Mouse (Mus musculus) limb, embryonic 15.5 days (tissue): Measurements from ENCODE around the gene Zfp184. TPM values are rescaled to one million over a fixed set of nuclear protein-coding genes. Genes with fewer than 3 reads are reported as not detected.
"Not testable (repeated sequence)": the region's sequence is repeated elsewhere in the genome, so short reads cannot be mapped to it uniquely, and the experiment has no call there.

Experiments used
- ATAC-seq: fragments of 200-750 bp; cut with Nextera tagmentation; 2 replicates; pipeline ENCODE4 v1.8.0; 2017; ENCODE audit warnings: low read depth, moderate TSS enrichment; ENCODE audit not compliant: insufficient number of reproducible peaks, low FRiP score, low TSS enrichment
- H3K27ac ChIP-seq: fragments of 300-500 bp; sonication (generic); 2 replicates; pipeline ENCODE4 v1.5.1; 2015; ENCODE audit warnings: moderate library complexity, mild to moderate bottlenecking, inconsistent platforms
- H3K27me3 ChIP-seq: fragments of 300-500 bp; sonication (generic); 2 replicates; pipeline ENCODE4 v1.6.1; 2015; ENCODE audit warnings: inconsistent platforms
- H3K36me3 ChIP-seq: fragments of 300-500 bp; sonication (generic); 2 replicates; pipeline ENCODE4 v1.6.1; 2015; ENCODE audit warnings: inconsistent platforms
- H3K4me1 ChIP-seq: fragments of 300-500 bp; sonication (generic); 2 replicates; pipeline ENCODE4 v1.6.1; 2015; ENCODE audit warnings: inconsistent platforms
- H3K4me2 ChIP-seq: fragments of 300-500 bp; sonication (generic); 2 replicates; pipeline ENCODE4 v1.6.1; 2015; ENCODE audit warnings: mild to moderate bottlenecking, inconsistent platforms
- H3K4me3 ChIP-seq: fragments of 300-500 bp; sonication (generic); 2 replicates; pipeline ENCODE4 v1.5.1; 2015; ENCODE audit warnings: mild to moderate bottlenecking, inconsistent platforms
- H3K9ac ChIP-seq: fragments of 300-500 bp; sonication (generic); 2 replicates; pipeline ENCODE4 v1.6.1; 2015; ENCODE audit warnings: inconsistent platforms
- H3K9me3 ChIP-seq: fragments of 300-500 bp; sonication (generic); 2 replicates; pipeline ENCODE4 v1.6.1; 2016; ENCODE audit warnings: inconsistent platforms
- WGBS: fragments of 180-500 bp; shearing (Covaris S2); methylation state at CpG from one replicate; pipeline ENCODE4 v1.1.7; 2015; 5-methylcytosine and 5-hydroxymethylcytosine counted together
- polyA plus RNA-seq: library from polyadenylated mRNA; unstranded; fragments of >200 nt; fragmentation: Nextera tagmentation; extraction: Ambion mirVana; gene quantifications from 2 replicates; pipeline ENCODE4 v1.2.1, GENCODE M21; 2015

Zfp184 gene
- polyA plus RNA-seq: 7.8 and 8.8 TPM in 2 replicates

DNA sequence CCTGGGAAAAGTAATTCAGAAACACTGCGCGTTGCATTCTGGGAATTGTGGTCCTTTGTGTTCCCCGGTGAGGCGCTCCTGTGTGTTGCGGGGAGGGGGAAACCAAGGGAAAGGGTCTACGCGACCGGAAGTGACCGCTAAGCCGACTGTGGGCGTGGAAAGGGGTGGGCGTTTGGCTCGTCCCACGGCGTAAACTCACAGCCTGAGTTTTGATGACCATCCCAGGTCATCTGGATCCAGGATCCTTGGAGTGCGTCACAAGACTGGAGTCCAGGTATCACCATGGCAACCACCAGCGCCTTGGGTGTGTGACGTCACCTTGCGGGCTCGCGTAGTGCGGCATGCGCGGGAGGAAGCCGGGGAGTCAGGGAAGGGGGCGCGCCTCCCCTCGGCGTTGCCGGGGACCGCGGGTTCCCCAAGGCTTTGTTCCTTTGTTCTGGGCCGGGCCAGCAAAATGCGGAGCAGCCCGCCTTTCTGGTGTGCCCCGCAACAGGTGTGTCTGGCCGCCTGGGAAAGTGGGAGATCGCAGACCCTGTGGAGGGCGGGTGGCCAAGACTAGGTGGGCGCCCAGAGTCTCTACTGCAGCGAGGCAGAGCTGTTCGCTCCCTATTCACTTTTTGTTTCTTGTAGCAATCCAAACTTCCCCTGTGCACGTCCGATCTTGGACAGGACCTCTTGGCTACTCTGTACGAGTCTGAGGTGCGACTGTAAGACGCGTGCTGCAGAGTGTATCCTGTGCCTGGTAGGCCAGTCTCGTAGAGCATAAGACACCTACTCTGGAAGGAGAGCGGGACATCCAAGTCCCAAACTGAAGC, at the start of gene Zfp184:
Gene Zfp184 (plus strand): TSS at position 169 of the 815 bp plus-strand sequence.
- peak within 1 kb of the TSS; percentile 70 for H3K4me2 ChIP-seq
- H3K4me3 ChIP-seq: peak within 1 kb of the TSS; percentile 72
- WGBS: under 1% methylated on average over 50 of the region's 50 CpGs
- H3K9me3 ChIP-seq: no peaks in the 10 kb centered on the region
- peaks cover 7% of the 10 kb centered on the region for H3K36me3 ChIP-seq
- peak within 1 kb of the TSS; percentile 84 for H3K27ac ChIP-seq
- peaks cover 8% of the 10 kb centered on the region; the same call in 1 of the 2 replicates for H3K4me1 ChIP-seq
- ATAC-seq: peak; percentile 86
- H3K27me3 ChIP-seq: no peaks in the 10 kb centered on the region
- peak within 1 kb of the TSS; percentile 76 for H3K9ac ChIP-seq

DNA sequence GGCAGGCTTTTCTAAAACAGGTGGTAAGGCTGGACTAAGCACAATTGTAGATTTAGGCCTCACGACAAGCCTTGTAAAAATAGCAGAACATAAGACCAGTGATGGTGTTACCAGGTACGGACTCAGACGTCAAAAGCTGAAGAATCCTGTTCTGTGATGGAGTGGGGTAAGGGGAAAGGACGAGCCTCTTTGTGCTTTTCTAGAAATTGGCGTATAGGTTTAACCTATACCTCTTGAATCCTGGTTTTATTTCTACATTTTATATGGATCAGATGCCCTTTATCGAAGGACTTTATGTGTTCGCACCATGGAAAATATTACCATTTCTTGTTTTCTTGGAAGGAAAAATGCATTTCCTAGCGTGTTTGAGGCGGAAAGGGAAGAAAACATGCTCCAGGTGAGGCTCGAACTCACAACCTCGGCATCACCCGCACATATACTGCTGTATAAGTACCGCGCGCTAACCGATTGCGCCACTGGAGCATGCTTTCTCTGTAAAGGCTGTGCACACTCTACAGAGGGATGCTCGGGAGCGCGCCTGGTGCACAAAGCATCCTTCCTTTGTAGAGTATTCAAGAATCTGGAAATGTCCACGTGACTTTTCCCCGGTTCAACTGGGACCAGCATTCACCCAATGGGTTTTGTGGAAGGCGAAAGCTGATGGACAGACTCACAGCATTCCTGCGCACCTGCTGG, 48.2 kb upstream of the Zfp184 start:
- H3K4me1 ChIP-seq: peaks cover 8% of the 10 kb centered on the region; the same call in 1 of the 2 replicates
- H3K27ac ChIP-seq: no peak overlapping the region
- H3K4me3 ChIP-seq: peak overlapping the region; percentile 40
- H3K4me2 ChIP-seq: peak overlapping the region; percentile 56
- no peaks in the 10 kb centered on the region for H3K27me3 ChIP-seq
- H3K36me3 ChIP-seq: no peaks in the 10 kb centered on the region
- 6% methylated on average over 24 of the region's 24 CpGs for WGBS
- ATAC-seq: 0 out of 2 replicates have a peak, but pooled peaks have one; percentile 35
- H3K9ac ChIP-seq: no peak overlapping the region
- no peaks in the 10 kb centered on the region for H3K9me3 ChIP-seq

DNA sequence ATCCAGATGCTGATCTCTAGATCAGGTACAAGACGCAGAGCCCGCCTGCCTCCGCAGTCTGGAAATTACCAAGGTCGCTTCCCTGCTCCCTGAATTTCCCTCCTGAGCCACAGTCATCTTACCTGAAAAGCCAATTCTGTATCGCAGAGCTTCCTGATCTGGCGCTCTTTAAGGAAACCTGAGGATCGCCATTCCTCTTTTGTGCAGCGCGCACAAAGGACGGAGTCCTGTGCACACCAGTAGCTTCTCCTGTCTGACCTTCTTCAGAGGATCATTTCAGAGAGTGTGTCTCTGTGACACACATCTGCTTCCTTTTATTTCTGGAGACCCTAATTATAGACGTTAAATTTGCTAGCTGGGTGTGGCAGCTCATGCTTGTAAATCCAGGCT, 47.7 kb upstream of the Zfp184 start:
- Histone ChIP-seq H3K9me3 (no peaks in the 10 kb centered on the region), H3K4me3 (peak overlapping the region; percentile 40), H3K27me3 (no peaks in the 10 kb centered on the region), H3K27ac (no peak overlapping the region), H3K36me3 (no peaks in the 10 kb centered on the region), H3K9ac (no peak overlapping the region), H3K4me1 (peaks cover 8% of the 10 kb centered on the region; the same call in 1 of the 2 replicates), H3K4me2 (peak overlapping the region; percentile 56)
- under 1% methylated on average over 11 of the region's 11 CpGs for WGBS
- no peak for ATAC-seq

DNA sequence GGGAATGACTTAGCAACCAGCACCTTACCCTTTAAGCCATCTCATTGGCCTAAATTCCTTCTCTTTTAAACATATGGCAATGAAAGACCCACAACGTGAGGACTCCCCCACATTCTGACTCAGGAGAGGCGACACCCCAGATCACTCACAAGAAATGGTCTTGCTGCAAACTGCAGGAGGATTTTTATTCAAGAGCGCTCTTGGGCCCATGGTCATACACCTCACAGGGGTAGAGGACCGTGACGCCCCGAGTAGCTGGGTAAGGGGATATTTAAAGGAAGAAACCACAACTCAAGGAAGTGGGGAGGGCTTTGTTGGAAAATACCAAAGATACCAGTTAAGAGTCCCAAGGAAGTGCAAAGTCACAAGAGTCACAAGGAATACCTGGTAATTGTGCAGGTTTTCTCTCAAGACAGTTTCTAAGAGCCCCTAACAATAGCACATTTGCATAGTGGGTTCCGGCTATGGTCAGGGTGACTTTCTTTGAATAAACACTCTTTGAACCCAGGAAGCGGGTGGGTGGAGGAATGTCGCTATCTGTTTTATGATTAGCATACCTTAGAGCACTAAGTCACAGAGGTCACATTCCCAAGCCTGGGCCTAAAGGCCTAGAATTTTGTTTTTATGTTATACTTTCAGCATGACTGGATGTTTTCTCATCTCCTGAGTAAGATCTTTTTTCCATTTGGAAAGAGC, 43.9 kb upstream of the Zfp184 start:
- ATAC-seq, H3K4me2 ChIP-seq, H3K9me3 ChIP-seq, H3K27me3 ChIP-seq, H3K27ac ChIP-seq, H3K9ac ChIP-seq, H3K4me3 ChIP-seq, H3K36me3 ChIP-seq: not testable (repeated sequence)
- peaks cover 10% of the 10 kb centered on the region; the same call in 1 of the 2 replicates for H3K4me1 ChIP-seq
- WGBS: 93% methylated on average over 9 of the region's 9 CpGs

DNA sequence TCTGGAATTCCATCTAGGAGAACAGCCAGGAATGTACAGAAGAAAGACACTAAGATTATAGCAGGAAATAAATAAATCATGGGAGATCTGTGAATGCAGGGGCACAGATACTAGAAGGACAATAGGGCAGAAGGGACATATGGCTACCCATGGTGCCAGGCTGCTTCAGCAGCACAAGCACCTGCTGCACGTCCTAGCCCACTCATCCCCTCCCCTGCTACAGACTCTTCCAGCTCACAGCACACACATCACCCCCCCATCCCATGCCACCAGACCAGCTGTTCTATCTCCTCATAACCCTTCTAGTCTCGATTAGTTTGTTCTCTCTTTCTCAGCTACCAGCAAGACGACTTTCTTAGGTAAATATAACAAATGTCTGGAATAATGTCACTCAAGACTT, 41.4 kb upstream of the Zfp184 start:
- no peak overlapping the region for H3K4me2 ChIP-seq
- no peaks in the 10 kb centered on the region for H3K36me3 ChIP-seq
- 47% methylated on average over 3 of the region's 3 CpGs for WGBS
- no peaks in the 10 kb centered on the region for H3K9me3 ChIP-seq
- H3K4me3 ChIP-seq: no peak overlapping the region
- H3K4me1 ChIP-seq: 0 out of 2 replicates have a peak, but pooled peaks cover 3% of the 10 kb centered on the region
- ATAC-seq: no peak
- no peak overlapping the region for H3K9ac ChIP-seq
- H3K27ac ChIP-seq: 0 out of 2 replicates have a peak overlapping the region, but pooled peaks have one; percentile 24
- H3K27me3 ChIP-seq: peaks cover 5% of the 10 kb centered on the region; the same call in 1 of the 2 replicates

DNA sequence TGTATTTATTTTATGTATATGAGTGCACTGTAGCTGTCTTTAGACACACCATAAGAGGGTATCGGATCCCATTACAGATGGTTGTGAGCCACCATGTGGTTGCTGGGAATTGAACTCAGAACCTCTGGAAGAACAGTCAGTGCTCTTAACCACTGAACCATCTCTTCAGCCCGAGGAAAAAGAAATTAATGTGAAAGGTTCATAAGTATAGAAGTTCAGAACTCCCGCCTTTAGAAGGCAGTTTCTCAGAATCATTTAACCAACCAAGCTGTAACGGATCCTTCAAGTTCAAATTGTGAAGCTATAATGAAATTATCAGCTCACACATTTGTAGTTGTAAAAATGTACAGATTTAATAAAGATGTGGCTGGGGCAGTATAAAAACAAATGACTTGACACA, 40.8 kb upstream of the Zfp184 start:
- WGBS: 73% methylated on average over 4 of the region's 4 CpGs
- H3K27ac ChIP-seq, ATAC-seq, H3K4me3 ChIP-seq, H3K4me2 ChIP-seq, H3K4me1 ChIP-seq, H3K36me3 ChIP-seq, H3K9ac ChIP-seq, H3K27me3 ChIP-seq, H3K9me3 ChIP-seq: not testable (repeated sequence)

DNA sequence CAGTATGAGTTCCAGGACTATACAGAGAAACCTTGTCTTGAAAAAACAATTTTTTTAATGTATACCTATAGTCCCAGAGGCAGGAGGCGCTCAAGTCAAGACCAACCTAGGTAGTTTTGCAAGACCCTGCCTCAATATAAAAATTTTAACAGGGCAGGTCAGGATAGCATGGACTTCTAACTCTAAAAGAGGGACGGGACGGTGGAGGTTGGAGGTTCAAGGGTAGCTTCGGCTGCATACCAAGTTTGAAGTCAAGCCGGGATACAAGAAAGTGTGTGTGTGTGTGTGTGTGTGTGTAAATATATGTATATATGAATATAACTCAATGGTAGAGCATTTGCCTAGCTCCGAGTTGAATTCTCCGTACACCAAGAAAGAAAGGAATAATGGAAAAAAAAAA, 38.6 kb upstream of the Zfp184 start:
- no peak overlapping the region for H3K9ac ChIP-seq
- 0 out of 2 replicates have a peak, but pooled peaks cover 3% of the 10 kb centered on the region for H3K4me1 ChIP-seq
- H3K27me3 ChIP-seq: peaks cover 5% of the 10 kb centered on the region; the same call in 1 of the 2 replicates
- no peak overlapping the region for H3K27ac ChIP-seq
- H3K4me3 ChIP-seq: no peak overlapping the region
- 45% methylated on average over 7 of the region's 7 CpGs for WGBS
- H3K4me2 ChIP-seq: no peak overlapping the region
- H3K9me3 ChIP-seq: no peaks in the 10 kb centered on the region
- ATAC-seq: no peak
- no peaks in the 10 kb centered on the region for H3K36me3 ChIP-seq

DNA sequence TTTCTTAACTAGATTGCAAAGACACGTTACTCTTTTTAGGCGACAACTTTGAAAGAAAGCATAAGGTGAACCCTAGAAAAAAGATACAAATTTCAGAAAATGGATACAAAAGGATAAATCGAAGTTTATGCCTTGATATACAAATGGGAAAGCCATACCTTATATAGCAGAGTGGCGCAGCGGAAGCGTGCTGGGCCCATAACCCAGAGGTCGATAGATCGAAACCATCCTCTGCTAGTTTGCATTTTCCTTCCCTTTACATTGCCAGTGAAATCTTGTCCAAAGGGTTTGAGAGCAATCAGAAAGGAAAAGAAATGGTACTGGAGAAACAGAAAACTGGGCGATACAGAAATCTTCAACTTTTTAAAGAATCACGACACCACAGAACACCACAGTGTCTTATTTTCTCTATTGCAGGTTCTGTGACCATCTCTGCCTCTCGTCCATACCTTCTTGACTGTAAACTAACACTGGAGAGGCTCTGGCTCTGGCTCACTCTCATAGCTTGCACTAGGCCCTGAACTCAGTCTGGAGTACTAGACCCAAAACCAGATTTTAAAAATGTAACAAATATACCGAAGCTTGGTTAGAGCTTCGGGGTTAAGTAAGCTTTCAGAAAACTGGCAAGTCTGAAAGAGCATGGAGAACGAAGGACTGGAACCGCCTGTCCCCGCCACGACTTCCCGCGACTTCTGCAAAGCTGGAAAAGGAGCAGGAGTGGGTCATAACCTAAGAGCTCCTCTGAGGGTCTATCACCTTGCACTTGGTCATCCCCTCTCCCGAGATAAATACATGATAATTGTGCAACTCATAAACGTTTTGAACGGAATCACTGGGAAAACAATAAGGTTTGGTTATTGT, 37.7 kb upstream of the Zfp184 start:
- 0 out of 2 replicates have a peak overlapping the region, but pooled peaks have one; percentile 17 for H3K4me2 ChIP-seq
- 22% methylated on average over 22 of the region's 22 CpGs for WGBS
- H3K9ac ChIP-seq: no peak overlapping the region
- H3K4me3 ChIP-seq: peak overlapping the region; percentile 10; the same call in 1 of the 2 replicates
- ATAC-seq: no peak
- H3K27me3 ChIP-seq: peaks cover 5% of the 10 kb centered on the region; the same call in 1 of the 2 replicates
- 0 out of 2 replicates have a peak, but pooled peaks cover 3% of the 10 kb centered on the region for H3K4me1 ChIP-seq
- H3K27ac ChIP-seq: no peak overlapping the region
- H3K36me3 ChIP-seq: no peaks in the 10 kb centered on the region
- H3K9me3 ChIP-seq: no peaks in the 10 kb centered on the region

DNA sequence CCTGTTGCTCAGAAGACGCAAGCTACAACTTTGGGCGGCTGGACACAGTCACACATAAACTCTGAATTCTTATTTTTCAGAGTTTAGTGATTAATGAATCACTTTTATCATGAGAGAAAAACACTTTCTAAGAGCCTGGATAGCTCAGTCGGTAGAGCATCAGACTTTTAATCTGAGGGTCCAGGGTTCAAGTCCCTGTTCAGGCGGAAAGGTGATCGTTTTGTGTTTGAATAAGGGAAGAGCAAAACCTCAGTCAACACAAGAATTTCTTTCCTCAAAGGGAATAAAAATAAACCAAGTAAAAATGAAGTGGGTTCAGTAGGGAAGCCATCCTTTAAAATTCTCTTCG, 37.1 kb upstream of the Zfp184 start:
- ATAC-seq, H3K4me2 ChIP-seq, H3K36me3 ChIP-seq, H3K27me3 ChIP-seq, H3K4me1 ChIP-seq, H3K9me3 ChIP-seq, H3K27ac ChIP-seq, H3K9ac ChIP-seq: not testable (repeated sequence)
- peak overlapping the region; percentile 10; the same call in 1 of the 2 replicates for H3K4me3 ChIP-seq
- WGBS: 36% methylated on average over 6 of the region's 6 CpGs

DNA sequence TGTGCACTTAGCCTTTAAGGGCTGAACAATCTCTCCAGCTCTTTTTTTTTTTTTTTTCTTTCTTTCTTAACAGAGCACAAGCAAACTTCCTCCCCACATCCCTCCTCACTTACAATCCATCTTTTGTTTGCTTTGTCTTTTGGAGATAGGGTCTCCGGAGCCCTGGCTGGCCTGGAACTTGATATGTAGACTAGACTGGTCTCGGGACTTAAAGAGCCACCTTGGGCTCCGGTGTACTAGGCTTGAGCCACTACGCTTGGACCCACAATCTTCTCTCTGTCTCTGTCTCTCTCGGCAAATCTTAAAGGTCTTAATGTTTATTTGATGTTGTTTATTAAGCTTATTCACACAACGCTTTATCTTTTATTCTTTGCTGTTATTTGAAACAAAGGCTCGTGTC, 34.2 kb upstream of the Zfp184 start:
- Histone ChIP-seq H3K4me3 (peak overlapping the region; percentile 14), H3K4me1 (no peaks in the 10 kb centered on the region), H3K27ac (no peak overlapping the region), H3K36me3 (no peaks in the 10 kb centered on the region), H3K9ac (no peak overlapping the region), H3K27me3 (peaks cover 14% of the 10 kb centered on the region), H3K4me2 (peak overlapping the region; percentile 24), H3K9me3 (no peaks in the 10 kb centered on the region)
- ATAC-seq: no peak
- 13% methylated on average over 7 of the region's 7 CpGs for WGBS

DNA sequence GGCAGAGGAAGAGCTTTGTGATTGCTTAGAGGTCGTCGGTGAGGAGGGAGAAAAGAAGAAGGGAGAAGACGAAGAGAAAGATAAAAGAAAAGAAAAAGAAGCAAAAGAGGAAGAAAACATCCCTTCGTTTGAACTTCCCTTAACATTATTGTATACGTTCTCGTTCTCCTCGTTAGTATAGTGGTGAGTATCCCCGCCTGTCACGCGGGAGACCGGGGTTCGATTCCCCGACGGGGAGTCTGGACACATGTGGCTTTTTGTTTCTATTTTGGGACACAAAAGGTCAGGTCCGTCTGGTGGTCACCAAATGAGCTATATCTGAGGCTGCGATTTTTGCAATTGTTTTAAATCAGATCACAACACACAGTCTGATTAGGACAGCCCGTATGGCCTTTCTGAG, 33.7 kb upstream of the Zfp184 start:
- no peak overlapping the region for H3K27ac ChIP-seq
- peak overlapping the region; percentile 24 for H3K4me2 ChIP-seq
- ATAC-seq: no peak
- H3K4me3 ChIP-seq: peak overlapping the region; percentile 14
- H3K4me1 ChIP-seq: no peaks in the 10 kb centered on the region
- H3K27me3 ChIP-seq: peaks cover 15% of the 10 kb centered on the region
- H3K9ac ChIP-seq: no peak overlapping the region
- no peaks in the 10 kb centered on the region for H3K36me3 ChIP-seq
- H3K9me3 ChIP-seq: no peaks in the 10 kb centered on the region
- 7% methylated on average over 17 of the region's 17 CpGs for WGBS
